Mouse (Mus musculus): ENCODE measurements around the gene Olfr787.

The Olfr787 gene

GRCm38 (mm10) chr10:129461562-129461961, at the start of gene Olfr787:
Gene Olfr787, plus strand, starts transcription at chr10:129461862.
- DNase-seq = no peak

DNA sequence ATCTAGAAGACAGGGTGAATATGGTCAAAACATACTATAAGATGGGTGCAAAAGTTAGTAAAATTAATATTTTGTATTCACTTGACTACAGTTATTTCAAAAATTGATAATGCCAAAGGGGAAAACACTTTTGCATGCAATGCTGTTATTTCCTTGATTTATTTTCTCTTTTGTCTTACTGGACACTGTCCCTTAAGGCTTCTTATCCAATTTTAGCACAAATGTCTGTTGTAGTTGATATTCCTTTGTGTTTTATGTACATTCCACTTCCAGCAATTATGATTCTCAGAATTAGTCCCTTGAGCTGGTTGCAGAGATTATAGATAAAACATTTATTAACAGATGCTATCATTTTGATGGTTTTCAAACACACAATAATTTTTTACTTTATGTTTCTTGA, 34.7 kb upstream of the Olfr787 start, which contains the start of gene Olfr786:
TSS of gene Olfr786 (plus strand) at position 301 of the 400 bp plus-strand sequence.
- no peak for DNase-seq

GRCm38 (mm10) chr10:129470698-129471097, 9.0 kb downstream of the Olfr787 start, which contains the start of gene Olfr788:
Gene Olfr788, plus strand, starts transcription at chr10:129470998.
- no peak for DNase-seq

DNA sequence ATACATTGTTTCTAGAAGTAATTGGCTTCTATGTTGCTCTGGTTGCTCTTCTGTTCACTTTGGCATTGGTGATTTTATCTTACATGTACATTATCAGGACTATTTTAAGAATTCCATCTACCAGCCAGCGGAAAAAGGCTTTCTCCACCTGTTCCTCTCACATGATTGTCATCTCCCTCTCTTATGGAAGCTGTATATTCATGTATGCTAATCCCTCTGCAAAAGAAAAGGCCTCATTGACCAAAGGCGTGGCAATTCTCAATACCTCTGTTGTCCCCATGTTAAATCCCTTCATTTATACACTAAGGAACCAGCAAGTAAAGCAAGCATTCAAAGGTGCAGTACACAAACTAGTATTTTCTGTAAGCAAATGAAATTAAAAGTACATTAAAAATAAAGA, 11.6 kb downstream of the Olfr787 start:
- no peak for DNase-seq

- DNase-seq = no peak
These were observed 12.1 kb downstream of the Olfr787 start for GRCm38 (mm10) chr10:129473723-129474122.

GRCm38 (mm10) chr10:129484452-129484851, 22.8 kb downstream of the Olfr787 start, which contains the start of gene Olfr789:
Gene Olfr789, plus strand, starts transcription at chr10:129484752.
- DNase-seq = no peak

DNA sequence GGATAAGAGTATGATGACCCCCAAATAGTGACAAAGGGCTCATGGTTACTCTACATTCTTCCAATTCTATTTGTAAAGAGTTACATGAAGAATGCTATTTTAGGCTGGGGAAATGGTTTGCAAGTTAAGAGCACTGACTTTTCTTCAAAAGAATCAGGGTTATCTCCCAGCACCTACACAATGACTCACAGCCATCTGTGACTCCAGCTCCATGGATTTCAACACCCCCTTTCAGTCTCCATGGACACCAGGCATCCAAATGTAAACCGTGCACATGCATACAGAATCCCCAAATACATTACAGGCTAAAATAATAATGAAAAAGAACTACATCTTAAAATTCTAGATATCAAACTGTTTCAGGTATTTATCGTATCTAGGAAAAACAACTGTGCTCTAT, 28.4 kb downstream of the Olfr787 start:
- DNase-seq = no peak

DNA sequence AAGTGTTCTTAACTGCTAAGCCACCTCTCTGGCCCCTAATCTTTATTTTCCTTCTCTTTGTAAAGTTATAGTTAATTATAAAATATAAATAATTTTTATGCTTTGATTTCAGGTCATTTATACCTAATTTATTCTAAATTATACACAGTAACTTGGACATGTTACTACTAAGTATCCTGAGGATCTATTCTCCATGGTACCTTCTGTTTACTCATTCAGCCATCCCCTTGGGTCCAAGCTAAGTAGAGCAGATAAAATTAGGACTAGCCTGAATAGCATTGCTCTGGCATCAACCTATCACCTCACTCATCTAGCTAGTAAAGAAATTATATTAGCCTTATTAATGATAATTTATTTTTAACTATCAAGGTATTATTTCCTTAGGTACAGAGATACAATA, 36.5 kb downstream of the Olfr787 start, which contains the start of gene Olfr790:
TSS of gene Olfr790 (plus strand) at position 301 of the 400 bp plus-strand sequence.
- DNase-seq = no peak
